Mouse (Mus musculus) midbrain, embryonic 15.5 days (tissue): ENCODE measurements at regions not wholly inside any gene's neighbourhood (a gene's known extent, or its start where the extent isn't known, plus 50 kb on each side); places are given as distances from the start of the nearest gene placed in this dataset.

Source experiments
- ATAC-seq: fragments of 200-750 bp; cut with Nextera tagmentation; replicated peaks from 2 replicates; pipeline ENCODE4 v1.8.0; 2017; ENCODE audit warnings: moderate TSS enrichment
- H3K27ac ChIP-seq: fragments of 300-500 bp; sonication (generic); 2 replicates; pipeline ENCODE4 v1.5.1; 2015; ENCODE audit warnings: mild to moderate bottlenecking, inconsistent platforms
- H3K27me3 ChIP-seq: fragments of 300-500 bp; sonication (generic); replicated peaks from 2 replicates; pipeline ENCODE4 v1.6.1; 2015; ENCODE audit warnings: inconsistent platforms
- H3K36me3 ChIP-seq: fragments of 300-500 bp; sonication (generic); replicated peaks from 2 replicates; pipeline ENCODE4 v1.6.1; 2015; ENCODE audit warnings: inconsistent platforms
- H3K4me1 ChIP-seq: fragments of 300-500 bp; sonication (generic); 2 replicates; pipeline ENCODE4 v1.6.1; 2015; ENCODE audit warnings: inconsistent platforms
- H3K4me2 ChIP-seq: fragments of 300-500 bp; sonication (generic); 2 replicates; pipeline ENCODE4 v1.6.1; 2015; ENCODE audit warnings: inconsistent platforms, mild to moderate bottlenecking, moderate library complexity
- H3K4me3 ChIP-seq: fragments of 300-500 bp; sonication (generic); 2 replicates; pipeline ENCODE4 v1.5.1; 2015; ENCODE audit warnings: mild to moderate bottlenecking, inconsistent platforms
- H3K9ac ChIP-seq: fragments of 300-500 bp; sonication (generic); 2 replicates; pipeline ENCODE4 v1.6.1; 2015; ENCODE audit warnings: mild to moderate bottlenecking, inconsistent platforms
- H3K9me3 ChIP-seq: fragments of 300-500 bp; sonication (generic); 2 replicates; pipeline ENCODE4 v1.6.1; 2016; ENCODE audit warnings: inconsistent platforms
- WGBS: fragments of 180-500 bp; shearing (Covaris S2); methylation state at CpG from one replicate; pipeline ENCODE4 v1.1.7; 2015; ENCODE audit warnings: mixed read lengths; 5-methylcytosine and 5-hydroxymethylcytosine counted together

DNA sequence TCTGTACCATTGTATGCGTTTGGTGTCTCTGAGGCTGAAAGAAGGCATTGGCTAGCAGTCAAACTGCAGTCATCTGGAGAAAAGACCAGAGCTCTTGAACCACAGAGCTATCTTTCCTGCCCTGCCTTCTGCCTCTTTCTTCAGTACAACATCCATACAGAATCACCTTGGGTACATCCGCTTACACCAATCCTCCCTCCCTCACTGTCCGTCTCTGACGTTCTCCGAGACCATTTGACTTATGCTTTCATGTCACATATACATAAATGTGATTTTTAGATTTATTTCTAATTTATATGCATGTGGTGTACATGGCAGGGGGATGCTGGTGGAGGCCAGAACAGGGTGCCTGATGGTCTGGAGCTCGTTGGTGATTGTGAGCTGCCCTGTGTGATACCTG is 57.7 kb upstream of the Ube2e1 start:
- no peaks in the 10 kb centered on the region for H3K4me1 ChIP-seq
- no peak overlapping the region for H3K4me2 ChIP-seq
- H3K9me3 ChIP-seq: no peaks in the 10 kb centered on the region
- no peak overlapping the region for H3K9ac ChIP-seq
- H3K4me3 ChIP-seq: no peak overlapping the region
- H3K27me3 ChIP-seq: no peaks in the 10 kb centered on the region
- WGBS: 87% methylated on average over 6 of the region's 6 CpGs
- no peaks in the 10 kb centered on the region for H3K36me3 ChIP-seq
- H3K27ac ChIP-seq: no peak overlapping the region
- no peak for ATAC-seq

DNA sequence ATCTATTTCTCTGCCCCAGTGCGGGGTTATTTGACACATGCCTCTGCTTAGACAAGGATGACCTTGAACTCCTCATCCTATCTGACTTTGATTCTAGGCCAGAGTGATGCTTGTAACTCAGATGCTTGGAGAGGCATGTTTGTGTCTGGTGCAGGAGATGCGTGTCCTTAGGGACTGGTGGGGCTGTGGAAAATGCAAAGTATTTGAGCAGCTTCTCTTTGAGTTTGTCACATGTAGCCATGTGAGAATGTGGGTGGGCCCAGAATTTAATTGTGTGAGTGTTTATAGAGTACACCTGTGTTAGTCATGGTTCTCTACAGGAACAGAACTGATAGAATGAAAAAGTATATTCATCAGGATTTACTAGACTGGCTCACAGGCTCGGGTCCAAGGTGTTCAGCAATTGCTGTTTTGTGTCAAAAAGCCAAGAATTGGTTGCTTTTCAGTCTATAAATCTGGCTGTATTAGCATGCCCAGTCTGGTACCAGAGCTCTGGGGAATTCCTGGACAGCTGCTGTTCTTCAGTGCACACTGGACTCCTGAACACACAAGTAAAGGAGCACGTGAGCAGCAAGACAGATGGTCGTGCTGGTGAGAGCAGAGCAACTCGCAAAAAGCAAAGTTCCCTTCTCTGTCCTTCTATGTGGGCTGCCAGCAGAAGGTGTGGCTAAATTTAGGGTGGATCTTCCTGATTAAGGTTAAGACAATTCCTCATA is 54.5 kb upstream of the Ube2e1 start:
- Histone ChIP-seq H3K4me2 (no peak overlapping the region), H3K4me1 (no peaks in the 10 kb centered on the region), H3K27ac (no peak overlapping the region), H3K4me3 (no peak overlapping the region), H3K9me3 (no peaks in the 10 kb centered on the region), H3K36me3 (no peaks in the 10 kb centered on the region), H3K9ac (no peak overlapping the region), H3K27me3 (no peaks in the 10 kb centered on the region)
- WGBS: 78% methylated on average over 6 of the region's 6 CpGs
- ATAC-seq: peak; percentile 56; the same call in 1 of the 2 replicates
